Mouse (Mus musculus): Measurements from ENCODE around the gene Auts2.

GRCm38 (mm10) chr5:131712441-131712840, 830.7 kb downstream of the Auts2 start:
- TF ChIP-seq CTCF (IDR thresholded peaks at IDR 0.05; ENCODE audit: low read depth, low read length), result no peak
- no peak for TF ChIP-seq POLR2A (IDR thresholded peaks at IDR 0.05; ENCODE audit: borderline replicate concordance, low read depth, low read length)

Measured in bone marrow macrophage, adult 2 months (primary cell).